Mouse (Mus musculus) urinary bladder, postnatal 10 days (tissue): Measurements from ENCODE around the gene Sema3g.
A peak's percentile ranks its signal among the peaks of the same experiment; 100 is the strongest.

Experiments used
- DNase-seq: peaks from one replicate; pipeline ENCODE4 v3.0.0; 2022; ENCODE audit warnings: low spot score

Sema3g gene

DNA sequence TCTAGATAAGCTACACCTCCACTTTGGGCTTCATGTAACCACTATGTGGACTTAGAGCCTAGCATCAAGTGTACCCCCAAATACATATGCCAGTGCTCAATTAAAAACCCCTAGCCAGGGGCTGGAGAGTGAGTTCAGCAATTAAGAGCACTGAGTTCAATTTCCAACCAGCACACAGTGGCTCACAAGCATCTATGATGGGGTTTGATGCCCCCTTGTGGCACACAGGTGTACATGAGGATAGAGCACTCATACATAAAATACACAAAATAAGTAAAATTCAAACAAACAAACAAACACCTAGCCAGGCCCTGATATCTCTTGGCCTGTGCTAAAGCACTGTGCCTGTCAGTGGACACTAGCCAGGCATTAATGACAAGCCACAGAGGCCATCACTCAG, 21.7 kb upstream of the Sema3g start:
- no peak for DNase-seq

DNA sequence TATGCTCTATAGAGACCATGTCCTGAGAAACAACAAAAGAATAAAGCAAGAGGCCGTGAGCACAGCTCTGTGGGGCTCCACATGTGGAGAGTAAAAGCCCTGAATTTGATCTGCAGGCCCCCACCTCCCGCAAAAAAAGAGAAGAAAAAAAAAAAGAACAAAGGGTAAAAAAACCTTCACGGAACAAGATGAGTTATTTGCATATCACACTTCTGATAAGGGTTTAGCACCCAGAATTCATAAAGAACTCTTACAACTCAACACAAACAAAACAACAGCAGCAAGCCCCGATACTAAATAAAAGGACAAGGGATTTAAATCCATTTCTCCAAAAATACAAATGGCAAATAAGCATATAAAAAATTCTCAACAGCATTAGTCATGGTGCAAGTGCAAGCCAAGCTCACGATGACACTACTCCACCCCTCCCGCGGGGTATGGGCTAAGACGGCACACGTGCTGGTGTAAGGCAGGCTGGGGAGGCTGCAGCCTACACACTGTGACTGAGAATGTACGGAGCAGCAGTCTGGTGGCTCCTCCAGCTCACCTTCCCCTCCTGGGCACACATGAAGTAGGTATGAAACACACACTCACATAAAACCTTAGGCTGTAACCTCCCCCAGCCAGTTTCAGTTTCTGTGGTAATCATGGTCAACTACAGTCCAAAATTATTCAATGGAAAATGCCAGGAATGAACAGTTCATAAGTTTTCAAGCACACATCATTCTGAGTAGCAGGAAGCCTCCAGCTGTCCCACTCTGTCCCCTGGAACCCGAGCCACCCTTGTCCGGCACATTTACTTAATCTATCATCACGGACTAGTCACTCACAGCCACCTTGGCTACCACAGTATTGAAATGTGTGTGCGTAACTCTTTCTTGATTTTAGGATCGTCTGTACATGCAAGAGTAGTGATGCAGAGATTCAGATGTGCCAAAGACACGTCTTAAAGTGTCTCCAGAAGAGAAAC, 19.8 kb upstream of the Sema3g start:
- DNase-seq, result no peak

DNA sequence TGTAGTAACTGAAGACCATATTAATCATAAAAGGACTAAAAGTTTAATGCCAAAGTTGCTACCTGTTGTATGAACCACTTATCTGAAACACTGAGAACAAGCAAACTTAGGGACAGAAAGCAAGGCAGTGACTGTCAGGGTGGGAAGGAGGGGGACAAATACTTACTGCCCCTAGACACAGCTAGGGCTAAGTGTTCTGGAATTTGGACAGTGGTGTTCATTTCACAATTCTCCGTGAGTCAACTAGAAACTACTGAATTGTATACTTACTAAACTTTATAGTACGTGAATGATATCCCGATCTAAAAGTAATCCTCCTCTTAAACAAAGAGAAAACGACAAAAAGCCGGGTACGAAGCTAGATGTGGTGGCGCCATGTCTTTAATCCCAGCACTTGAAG, 18.1 kb upstream of the Sema3g start:
- DNase-seq, result no peak

DNA sequence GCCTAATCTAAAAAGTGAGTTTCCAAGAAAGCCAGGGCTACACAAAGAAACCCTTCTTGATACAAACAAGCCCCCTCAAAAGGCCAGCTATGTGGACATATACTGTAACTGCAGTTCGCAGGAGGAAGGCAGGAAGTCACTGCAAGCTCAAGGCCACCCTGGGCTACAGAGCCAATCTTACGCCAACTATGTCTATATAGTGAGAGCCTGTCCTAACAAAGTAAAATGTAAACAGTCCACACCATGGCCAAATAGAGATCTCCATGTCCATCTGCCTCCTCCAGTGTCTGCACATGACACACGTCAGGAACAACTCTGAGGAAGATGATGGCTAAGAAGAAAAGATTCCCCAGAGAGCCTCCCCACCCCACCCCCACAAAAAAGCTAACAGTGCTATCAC, 17.6 kb upstream of the Sema3g start:
- DNase-seq, result no peak

DNA sequence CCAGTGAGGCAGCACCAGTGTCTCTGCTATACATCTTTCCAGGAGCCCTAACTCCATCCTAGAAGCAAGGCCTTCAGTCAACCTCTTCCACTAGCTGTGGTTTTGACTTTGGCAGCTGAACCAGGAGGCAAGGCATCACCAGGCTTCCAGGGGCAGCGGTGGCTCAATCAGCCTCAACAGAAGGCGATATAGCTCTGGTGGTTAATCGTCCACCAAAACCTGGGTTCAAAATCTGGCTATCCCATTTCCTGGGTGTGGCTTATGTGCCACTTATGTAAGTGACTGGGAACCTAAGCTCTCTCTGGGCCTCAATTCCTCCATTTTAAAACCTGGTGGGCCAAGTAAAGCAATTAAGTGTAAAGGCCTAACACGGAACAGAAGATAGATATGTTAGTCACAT, 12.8 kb upstream of the Sema3g start:
- DNase-seq, result no peak

DNA sequence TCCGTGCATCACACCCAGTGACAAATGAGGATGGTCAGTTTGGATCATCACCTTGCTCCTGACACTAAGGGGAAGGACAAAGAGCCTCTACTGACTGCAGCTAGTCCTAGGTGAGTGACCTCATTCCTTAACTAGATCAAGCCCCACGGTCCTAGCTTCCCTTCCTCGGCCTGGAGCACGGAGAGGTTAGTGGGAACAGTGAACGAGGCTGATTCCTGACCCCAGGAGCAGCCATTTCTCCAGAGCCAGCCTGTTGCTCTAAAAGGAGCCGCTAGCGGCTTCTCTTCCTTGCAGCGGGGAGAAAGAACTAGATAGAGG, 12.5 kb upstream of the Sema3g start:
- DNase-seq, result no peak

DNA sequence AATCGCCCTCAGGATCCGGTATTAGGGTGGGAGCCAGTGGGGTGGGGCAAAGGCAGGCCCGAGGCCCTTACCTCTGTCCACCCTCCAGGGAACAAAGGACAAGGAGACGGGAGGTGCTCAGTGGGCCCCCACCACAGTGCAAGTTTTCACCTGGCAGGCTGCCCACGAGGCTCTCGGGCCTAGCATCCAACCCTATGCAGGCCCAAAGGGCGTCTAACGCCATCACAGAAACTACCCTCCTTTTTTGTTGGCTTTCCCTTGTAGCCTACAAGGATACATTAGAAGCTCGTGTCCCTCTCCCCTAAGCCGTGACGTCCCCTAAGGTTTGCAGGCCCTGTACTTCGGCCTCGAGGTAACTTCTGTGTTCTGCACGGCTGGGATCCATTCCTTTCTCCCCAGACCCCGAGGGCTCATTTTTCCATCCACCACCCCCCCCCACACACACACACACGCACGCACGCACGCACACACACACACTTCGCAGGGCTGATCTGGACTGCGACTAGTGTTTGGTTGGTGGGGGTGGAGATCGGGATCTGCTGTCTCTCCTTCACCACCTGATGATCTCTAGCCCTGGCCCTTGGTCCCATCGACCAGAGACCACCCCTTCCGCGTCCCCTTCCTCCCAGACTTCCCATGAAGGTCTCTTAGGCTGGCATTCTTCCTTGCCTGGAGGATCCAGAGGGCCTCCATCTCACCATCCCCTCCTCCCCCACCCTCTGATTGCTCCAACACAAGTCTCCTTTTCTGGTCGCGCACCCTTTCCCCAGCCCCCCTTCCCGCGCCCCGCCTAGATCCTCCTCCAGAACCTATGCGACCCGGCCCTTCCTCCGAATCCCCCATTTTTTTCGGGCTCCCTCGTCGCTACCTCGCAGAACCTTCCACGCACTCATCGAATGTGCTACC, 11.8 kb upstream of the Sema3g start:
- DNase-seq, result no peak

DNA sequence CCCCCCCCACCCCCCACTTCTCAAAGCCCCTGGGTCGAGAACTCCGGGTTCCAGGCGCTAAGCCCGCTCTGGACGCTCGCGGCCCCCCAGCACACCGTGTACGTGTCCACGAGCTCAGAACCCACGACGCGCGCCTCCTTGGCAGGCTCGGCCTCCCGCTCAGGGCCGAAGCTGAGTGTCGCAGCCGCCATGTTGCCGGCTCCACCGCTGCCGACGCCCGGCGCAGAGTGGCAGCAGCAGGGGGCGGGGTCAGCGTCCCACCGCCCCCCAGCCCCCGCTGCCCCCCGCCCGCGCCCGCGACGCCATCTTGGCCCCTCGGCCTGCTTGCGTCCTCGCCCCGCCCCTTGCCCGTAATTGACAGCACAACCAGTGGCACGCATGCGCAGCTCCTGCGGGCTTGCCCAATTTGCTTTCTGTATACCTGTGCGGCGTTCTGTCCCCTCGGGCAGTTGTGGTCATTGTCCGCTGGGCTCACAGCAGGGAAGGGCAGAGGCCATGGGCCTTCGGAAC, 11.1 kb upstream of the Sema3g start:
- DNase-seq, result peak; percentile 84

DNA sequence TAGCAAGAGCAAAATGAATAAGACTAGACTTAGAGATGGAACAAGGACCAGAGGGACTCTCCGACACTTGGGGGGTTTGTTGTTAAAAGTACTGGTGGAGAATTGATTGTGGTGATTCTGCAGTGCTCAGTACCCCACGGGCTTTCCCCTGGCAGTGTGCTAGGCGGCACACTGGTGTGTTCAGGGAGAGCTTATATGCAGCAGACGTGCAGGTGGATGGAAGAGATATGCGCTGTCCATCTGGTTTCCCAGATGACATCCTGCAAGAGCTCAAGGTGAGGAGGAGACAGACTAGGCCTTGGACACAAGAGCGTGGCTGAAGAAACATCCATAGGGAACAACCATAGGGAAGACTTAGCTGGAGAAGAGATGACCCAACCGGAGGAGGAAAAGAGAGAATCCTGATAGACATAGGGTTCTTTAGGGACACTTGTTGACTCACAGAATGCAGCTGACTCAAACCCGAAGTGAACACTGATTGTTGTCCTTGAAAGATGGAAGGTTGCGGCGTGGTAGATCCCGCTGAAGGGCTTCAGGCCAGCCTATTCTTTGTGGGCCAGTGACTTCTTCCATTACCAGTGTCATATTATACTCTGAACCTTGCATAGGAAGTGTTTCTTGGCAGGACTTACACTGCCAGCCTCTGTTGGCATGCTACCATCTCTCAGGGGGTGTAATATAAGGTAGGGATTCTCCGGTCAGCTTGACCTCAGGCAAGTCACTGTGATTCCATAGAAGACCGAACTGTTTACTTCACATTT, 10.4 kb upstream of the Sema3g start:
- DNase-seq, result no peak

DNA sequence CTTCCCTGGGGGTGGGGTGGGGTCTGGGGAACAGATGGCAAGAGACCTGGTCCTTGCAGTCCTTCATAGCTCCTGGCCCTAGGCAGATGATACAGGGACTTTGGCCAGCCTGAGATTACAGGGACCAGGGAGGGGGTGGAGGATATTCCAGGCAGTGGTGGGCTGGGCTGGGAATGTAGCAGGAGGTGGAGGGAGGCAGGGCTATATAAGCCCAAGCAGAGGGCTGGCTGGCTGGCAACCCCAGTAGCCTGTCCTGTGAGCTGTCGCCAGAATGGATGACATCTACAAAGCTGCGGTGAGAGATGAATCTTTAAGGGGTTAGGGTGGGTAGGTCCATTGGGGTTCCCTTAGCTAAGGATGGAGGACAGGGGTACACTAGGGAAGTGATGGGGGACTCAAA, 9.6 kb upstream of the Sema3g start, which contains the start of gene Tnnc1:
Gene Tnnc1 (plus strand): TSS at position 229 of the 400 bp plus-strand sequence.
- no peak for DNase-seq

DNA sequence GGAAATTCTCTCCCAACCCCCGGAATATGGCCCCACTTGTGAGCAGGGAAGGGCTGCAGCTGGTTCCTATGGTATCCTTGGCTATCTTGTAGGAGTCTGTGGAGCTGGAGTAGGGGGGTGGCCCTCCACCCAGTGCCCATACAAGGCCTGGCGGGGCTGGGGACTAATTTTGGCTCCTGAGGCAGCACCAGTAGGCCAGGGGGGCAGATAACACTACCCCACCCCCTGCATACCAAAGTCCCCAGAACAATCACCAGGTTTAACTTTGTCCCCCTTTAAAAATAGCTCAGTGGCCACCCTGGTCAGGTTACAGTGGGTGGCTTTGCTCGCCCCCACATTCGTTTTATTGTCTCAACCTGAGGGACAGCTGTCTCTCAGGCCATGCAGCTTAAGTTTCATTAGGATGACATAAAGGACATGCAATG, 8.5 kb upstream of the Sema3g start:
- no peak for DNase-seq

DNA sequence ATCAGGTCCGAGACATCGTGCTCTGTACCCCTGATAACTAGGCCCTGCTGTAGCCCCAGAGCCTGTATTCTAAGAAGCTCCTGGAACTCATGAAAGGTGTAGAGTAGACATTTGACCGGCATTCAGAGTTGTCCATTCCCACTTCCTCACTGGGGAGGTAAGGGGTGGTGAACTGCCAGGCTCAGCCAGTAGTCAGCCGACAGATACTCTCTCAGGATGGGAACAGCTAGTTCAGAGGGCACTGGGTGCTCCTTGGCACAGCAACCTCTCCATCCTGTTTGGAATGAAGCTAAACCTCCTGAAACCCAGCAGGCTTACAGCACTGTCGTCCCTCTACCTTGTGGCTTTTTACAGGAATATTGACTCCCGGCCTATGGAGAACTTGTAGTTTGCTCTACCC, 5.8 kb upstream of the Sema3g start:
- DNase-seq, result no peak

DNA sequence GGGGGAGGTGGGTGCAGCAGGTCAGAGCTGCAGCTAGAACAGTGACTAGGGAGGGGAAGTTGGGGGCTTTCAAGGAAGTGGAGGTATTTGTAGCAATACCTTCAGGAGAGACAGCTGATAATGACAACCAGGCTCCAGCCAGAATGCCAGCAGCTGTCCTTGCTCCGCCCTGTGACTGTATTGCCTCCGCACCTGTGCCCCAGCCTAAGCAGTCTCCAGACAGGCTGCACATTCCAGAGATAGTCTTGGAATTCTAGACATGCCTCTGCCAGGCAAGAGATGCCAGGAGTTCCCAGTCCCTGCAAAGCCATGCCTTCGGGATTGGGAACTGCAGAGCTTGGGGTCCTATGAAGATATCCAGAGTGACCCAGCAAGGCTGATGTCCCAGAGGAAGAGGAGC, 5.2 kb upstream of the Sema3g start:
- DNase-seq, result no peak

DNA sequence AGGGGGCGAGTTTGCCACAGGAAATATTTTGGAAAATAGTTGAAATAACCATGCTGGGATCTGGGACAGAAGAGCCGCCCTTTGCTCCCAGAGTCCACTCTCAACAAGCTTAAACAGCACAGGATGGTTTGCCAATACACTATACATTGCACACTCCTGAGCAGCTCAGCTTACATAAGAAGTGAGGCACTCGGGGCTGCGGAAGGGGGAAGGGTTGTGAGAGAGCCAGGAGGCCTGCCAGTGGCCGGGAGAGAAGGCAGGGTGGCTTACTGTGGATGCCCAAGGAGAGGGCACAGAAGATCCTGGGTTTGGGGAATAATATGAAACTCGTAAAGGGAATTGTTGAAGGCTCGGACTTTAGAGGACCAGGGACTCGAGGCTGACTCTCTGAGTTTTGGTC, 3.8 kb upstream of the Sema3g start:
- no peak for DNase-seq

DNA sequence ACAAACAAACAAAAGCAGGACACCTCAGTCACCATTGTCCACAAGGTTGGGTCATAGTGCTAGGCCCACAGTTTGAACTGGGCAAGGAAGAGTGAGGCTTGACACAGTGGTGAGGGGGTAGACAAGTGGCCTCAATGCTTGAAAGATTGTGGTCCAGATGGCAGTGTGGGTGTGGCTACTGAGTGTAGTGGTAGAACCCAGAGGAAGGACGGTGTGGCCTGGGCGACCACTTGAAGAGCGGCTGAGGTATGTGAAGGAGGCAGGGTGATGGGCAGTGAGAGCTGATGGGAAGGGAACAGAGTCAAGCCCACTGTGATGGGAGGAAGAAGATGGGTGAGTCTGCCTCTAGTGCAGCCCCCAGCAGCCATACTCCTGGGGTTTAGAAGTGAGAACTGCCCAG, 3.0 kb upstream of the Sema3g start:
- no peak for DNase-seq

DNA sequence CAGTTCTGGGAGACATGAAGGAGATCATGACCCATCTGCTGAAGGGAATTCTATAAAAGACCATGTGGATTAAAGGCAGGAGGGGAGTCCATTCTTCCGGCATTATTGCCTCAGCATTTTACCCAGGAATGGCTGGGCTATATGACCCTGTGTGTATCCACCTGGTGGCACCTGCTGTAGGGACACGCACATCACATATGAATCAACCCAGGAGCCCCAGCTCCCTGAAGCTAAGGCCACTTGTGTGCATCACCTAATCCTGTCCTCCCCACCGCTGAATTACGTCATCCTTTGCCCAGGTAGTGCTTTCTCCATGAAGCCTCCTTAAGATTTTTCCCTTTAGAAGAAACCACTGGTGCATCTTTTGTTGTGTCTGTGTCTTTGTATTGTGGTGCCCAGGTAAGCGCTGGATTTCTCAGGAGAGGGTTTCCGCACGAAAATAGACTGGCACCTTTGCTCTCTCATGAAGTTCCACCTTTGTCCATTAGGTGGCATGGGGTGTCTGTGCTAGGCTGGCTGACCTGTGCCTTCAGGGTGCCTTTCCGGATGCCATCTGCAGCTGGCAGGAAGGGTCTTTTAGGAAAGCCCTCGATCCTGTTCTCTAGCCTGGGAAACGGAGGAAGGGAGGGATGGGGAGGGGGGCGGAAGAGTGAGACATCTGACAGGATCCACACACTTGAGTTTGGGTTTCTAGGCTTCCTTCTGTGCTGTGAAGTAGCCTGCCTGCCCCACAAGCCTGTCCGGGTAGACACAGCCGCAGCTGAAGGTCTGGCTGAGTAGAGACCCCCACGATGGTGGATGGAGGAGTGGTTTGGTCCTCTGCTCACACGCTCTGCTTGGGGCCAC, 2.3 kb upstream of the Sema3g start:
- no peak for DNase-seq

DNA sequence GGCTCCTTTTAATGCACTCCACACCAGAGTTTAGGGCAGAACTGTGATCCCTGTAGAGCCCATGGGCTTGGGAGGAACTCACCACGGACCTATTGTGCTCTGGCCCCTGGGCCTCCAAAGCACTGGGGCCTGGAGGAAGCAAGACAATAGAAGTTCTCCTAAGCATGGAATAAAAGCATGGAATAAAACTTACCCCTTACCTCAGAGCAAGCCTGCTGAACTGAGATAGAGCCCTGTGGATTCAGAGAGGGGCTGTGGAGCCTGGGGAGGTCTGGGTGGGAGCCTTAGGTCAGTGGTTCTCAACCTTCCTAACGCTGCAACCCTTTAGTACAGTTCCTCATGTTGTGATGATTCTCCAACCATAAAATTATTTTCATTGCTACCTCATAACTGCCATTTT, 814 bp upstream of the Sema3g start, which contains the start of gene Nisch:
Gene Nisch (minus strand): TSS at position 101 of the 400 bp plus-strand sequence.
- DNase-seq, result no peak

DNA sequence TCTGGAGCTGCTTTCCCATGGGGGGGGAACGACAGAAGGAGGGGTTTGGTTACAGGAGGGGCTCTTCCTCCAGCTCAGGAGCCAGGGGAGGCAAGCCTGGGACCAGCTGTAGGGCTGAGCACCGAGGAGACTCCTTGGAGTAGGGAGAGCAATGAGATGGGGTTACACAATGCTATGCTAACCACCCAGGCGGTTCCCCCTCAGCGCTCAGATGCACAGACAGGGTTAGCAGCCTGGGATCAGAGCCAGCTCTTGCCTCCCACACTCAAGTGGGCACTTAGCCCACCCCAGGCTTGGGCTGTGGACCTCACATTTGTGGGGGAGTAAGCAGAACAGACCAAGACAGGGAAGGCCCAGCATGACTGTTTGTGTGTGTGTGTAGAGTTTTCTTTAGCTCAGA, 9.3 kb downstream of the Sema3g start:
- DNase-seq, result no peak

DNA sequence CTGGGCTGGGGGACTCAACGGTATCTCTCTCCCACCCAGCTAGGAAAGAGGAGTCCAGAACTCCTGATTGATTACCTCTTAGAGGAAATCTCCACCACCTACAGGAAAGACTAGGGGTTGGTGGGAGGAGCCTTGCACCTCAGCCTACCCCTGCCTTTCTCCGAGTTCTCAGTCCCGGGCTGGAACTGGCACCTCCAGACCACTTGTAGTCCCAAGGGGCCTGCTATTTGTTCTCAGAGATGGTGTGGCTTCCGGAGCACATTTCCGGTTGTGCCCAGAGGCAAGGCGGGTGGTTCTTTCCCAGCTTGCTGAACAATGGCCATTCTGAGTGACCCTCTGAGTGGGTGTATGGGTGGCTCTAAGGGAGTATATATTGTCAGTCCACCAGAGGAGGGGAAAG, 10.6 kb downstream of the Sema3g start:
- DNase-seq, result no peak

DNA sequence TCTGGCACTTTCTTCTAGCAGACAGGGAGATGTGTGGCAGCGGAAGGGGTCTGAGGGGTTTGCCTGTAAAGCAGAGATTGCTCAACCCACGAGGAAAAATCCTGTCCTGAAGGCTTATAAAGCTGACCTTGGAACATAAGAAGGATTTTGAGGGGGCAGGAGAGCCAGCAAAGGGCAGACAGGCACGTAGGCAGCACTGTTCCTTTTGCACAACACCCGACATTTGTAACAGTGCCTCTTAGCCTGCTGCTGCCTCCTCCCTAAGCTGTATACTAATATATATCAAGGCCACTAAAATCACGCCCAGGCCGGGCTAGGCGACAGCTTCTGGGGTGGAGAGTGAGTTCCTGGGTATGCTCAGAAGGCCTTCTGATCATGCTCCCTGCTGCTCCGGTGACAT, 12.8 kb downstream of the Sema3g start:
- no peak for DNase-seq
